Mouse (Mus musculus) pancreas, adult 10 weeks (tissue): Measurements from ENCODE around the gene Keap1. TPM values are rescaled to one million over a fixed set of nuclear protein-coding genes. Genes with fewer than 3 reads are reported as not detected.

ENCODE experiments used
- polyA plus RNA-seq: library from polyadenylated mRNA; stranded (reverse); fragments of 350-450 nt; fragmentation: Illumina TruSeq; extraction: RNeasy Lipid Tissue Mini Kit (QIAGEN cat#74804); gene quantifications from one replicate; pipeline ENCODE4 v1.2.3, GENCODE M21; 2015; ENCODE audit warnings: low read depth, low replicate concordance; ENCODE audit not compliant: insufficient read depth

The Keap1 gene
- 10.2 TPM for polyA plus RNA-seq

DNA sequence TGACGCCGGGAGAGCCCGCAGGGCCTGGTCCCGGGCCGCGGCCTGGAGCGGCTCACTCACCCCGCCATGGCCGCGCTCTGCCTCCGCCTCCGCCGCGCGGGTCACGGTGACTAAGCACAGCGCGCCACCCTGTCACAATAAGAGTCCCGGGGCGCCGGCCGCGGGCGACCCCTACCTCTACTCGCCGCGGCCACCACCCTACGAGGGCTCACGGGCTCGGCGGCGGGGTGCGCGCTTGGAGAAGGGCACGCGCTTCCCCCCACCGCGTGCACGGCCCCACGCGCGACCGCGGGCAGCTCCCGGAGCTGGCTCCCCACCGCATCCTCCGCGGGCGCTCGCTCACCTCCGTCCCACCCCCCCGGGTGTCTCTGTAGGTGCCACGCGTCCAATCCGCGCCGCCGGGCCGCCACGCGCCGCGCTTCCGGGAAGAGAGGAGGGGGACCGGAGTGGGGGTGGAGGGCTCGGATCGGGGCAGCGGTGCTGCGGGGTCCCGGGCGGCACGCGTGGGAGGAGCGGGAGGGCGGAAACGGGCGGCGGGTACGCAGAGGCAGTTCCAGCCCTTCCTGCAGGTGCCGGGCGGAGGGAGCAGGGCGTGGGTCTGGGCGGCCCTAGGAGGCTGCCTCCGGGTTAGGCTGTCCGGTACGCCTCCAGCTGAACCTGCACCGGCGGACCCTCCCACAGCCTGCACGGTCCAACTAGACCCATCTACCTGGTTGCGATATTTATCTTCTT, at the start of gene Keap1:
TSS of gene Keap1 (minus strand) at position 629 of the 732 bp plus-strand sequence.

DNA sequence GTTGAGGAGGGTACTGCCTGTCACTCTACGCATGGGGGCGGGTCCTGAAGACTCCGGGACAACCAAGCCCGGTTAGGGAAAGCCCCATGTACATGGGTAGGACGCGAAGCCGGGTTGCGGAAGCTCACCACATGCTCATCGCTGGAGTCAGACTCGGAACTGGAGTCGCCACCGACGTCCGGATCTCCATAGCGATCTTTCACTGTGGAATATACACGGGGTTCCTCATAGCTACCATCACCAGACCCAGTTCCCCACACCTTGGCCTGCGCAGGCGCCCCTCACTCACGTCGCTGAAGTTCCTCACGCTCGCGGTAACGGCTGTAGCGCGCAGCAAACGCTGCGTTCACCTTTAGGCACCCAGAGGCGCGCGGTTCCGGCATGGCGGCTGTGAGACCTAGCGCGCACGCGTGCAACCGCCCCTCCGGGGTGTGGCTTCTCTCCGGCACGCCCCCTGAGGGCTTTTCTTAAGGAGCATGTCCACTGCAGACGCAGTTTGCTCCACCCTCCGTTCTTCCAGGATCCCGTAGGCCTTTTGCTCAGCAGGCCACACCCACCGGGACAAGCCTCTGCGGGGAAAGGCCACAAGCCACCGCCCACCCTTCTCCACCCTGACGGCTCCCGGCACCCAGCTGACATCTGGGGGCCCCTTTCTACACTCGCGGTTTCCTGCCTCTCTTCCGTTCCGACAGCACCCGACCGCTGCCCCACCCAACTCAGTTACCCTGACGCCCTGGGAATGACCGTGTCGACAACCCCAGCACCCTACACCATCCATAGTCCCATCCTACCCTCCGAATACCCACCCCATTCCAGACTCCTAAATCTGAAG, 48.6 kb upstream of the Keap1 start, which contains the start of gene Kri1:
TSS of gene Kri1 (minus strand) at position 399 of the 832 bp plus-strand sequence.

DNA sequence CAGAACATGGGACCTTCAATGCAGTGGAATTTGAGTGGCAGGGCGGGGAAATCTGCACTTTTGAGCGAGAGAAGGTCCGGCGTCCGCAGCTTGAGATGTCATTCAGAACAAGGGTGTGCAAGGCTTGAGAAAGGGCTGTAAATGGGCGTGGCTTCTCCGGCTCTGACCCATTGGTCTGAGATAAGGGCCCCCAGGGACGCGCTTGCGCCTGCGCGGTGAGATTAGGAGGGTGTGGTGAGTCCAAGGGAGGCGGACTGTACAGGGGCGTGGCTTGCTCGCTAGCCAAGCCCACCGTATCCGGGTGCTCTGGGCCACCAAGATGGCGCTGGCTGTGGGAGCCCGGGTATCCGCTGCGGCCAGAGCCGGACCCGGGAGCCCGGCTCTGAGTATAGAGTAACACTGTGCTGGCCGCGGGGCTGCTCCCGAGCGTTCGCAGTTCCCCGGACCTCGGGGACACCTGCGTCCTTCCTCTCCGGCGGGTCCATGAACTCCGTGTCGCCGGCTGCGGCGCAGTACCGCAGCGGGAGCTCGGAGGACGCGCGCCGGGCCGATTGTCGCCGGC, 25.9 kb upstream of the Keap1 start, which contains the start of gene Atg4d:
TSS of gene Atg4d (plus strand) at position 294 of the 562 bp plus-strand sequence.

DNA sequence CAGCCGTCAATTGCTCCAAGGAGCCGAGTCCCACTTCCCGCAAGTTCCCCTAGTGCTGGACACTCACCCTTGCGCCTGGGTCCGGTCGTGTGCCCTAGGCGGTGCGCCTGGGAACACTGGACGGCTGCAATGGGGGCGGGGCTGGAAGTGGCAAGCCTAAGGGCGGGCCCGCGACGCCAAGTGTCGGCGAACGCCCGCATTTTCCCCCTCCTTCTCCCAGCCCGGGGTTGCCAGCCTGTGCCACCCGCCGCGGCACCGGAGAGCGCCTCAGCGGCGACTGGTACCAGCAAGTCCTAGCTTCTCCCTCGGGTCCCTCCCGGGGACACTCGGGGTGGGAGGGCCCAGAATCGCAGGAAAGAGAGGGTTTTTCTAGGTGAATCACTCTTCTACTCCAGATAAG, 9.2 kb upstream of the Keap1 start, which contains the start of gene S1pr5:
TSS of gene S1pr5 (minus strand) at position 118 of the 400 bp plus-strand sequence.

Other genes starting within 250 kb of the Keap1 start
- 13.8 TPM for gene Mrpl4, start 236.6 kb downstream of the Keap1 start, polyA plus RNA-seq
- gene Icam1, start 223.4 kb downstream of the Keap1 start, polyA plus RNA-seq, result 7.2 TPM
- gene Icam4, start 210.0 kb downstream of the Keap1 start, polyA plus RNA-seq, result not detected
- not detected for gene Icam5, start 207.3 kb downstream of the Keap1 start, polyA plus RNA-seq
- gene Zglp1, start 172.3 kb downstream of the Keap1 start, polyA plus RNA-seq, result not detected
- gene Gm49373, start 166.3 kb downstream of the Keap1 start, polyA plus RNA-seq, result 0.74 TPM
- 12.7 TPM for gene Fdx1l, start 165.7 kb downstream of the Keap1 start, polyA plus RNA-seq
- gene Gm38431, start 147.4 kb downstream of the Keap1 start, polyA plus RNA-seq, result 4.2 TPM
- 4.9 TPM for gene Raver1, start 147.4 kb downstream of the Keap1 start, polyA plus RNA-seq
- gene Tyk2, start 108.1 kb downstream of the Keap1 start, polyA plus RNA-seq, result 6.1 TPM
- 23.2 TPM for gene Cdc37, start 89.4 kb downstream of the Keap1 start, polyA plus RNA-seq
- gene Pde4a, start 73.6 kb downstream of the Keap1 start, polyA plus RNA-seq, result 12.9 TPM
- gene S1pr5, start 9.1 kb upstream of the Keap1 start, polyA plus RNA-seq, result not detected
- gene Atg4d, start 25.9 kb upstream of the Keap1 start, polyA plus RNA-seq, result 5.9 TPM
- 14.5 TPM for gene Kri1, start 48.6 kb upstream of the Keap1 start, polyA plus RNA-seq
- gene Cdkn2d, start 52.0 kb upstream of the Keap1 start, polyA plus RNA-seq, result 5.5 TPM
- 11.4 TPM for gene Ap1m2, start 73.0 kb upstream of the Keap1 start, polyA plus RNA-seq
- gene Slc44a2, start 81.3 kb upstream of the Keap1 start, polyA plus RNA-seq, result 16.7 TPM
- 18.0 TPM for gene Ilf3, start 128.5 kb upstream of the Keap1 start, polyA plus RNA-seq
- 58.6 TPM for gene Qtrt1, start 172.5 kb upstream of the Keap1 start, polyA plus RNA-seq
- gene Dnm2, start 185.5 kb upstream of the Keap1 start, polyA plus RNA-seq, result 30.4 TPM